Mouse (Mus musculus) limb, embryonic 15.5 days (tissue): Measurements from ENCODE around the gene Ccdc93. TPM values are rescaled to one million over a fixed set of nuclear protein-coding genes. Genes with fewer than 3 reads are reported as not detected.

Experiments used
- ATAC-seq: fragments of 200-750 bp; cut with Nextera tagmentation; 2 replicates; pipeline ENCODE4 v1.8.0; 2017; ENCODE audit warnings: low read depth, moderate TSS enrichment; ENCODE audit not compliant: insufficient number of reproducible peaks, low FRiP score, low TSS enrichment
- H3K27ac ChIP-seq: fragments of 300-500 bp; sonication (generic); 2 replicates; pipeline ENCODE4 v1.5.1; 2015; ENCODE audit warnings: moderate library complexity, mild to moderate bottlenecking, inconsistent platforms
- H3K27me3 ChIP-seq: fragments of 300-500 bp; sonication (generic); 2 replicates; pipeline ENCODE4 v1.6.1; 2015; ENCODE audit warnings: inconsistent platforms
- H3K36me3 ChIP-seq: fragments of 300-500 bp; sonication (generic); 2 replicates; pipeline ENCODE4 v1.6.1; 2015; ENCODE audit warnings: inconsistent platforms
- H3K4me1 ChIP-seq: fragments of 300-500 bp; sonication (generic); 2 replicates; pipeline ENCODE4 v1.6.1; 2015; ENCODE audit warnings: inconsistent platforms
- H3K4me2 ChIP-seq: fragments of 300-500 bp; sonication (generic); 2 replicates; pipeline ENCODE4 v1.6.1; 2015; ENCODE audit warnings: mild to moderate bottlenecking, inconsistent platforms
- H3K4me3 ChIP-seq: fragments of 300-500 bp; sonication (generic); 2 replicates; pipeline ENCODE4 v1.5.1; 2015; ENCODE audit warnings: mild to moderate bottlenecking, inconsistent platforms
- H3K9ac ChIP-seq: fragments of 300-500 bp; sonication (generic); 2 replicates; pipeline ENCODE4 v1.6.1; 2015; ENCODE audit warnings: inconsistent platforms
- H3K9me3 ChIP-seq: fragments of 300-500 bp; sonication (generic); 2 replicates; pipeline ENCODE4 v1.6.1; 2016; ENCODE audit warnings: inconsistent platforms
- WGBS: fragments of 180-500 bp; shearing (Covaris S2); methylation state at CpG from one replicate; pipeline ENCODE4 v1.1.7; 2015; 5-methylcytosine and 5-hydroxymethylcytosine counted together
- polyA plus RNA-seq: library from polyadenylated mRNA; unstranded; fragments of >200 nt; fragmentation: Nextera tagmentation; extraction: Ambion mirVana; gene quantifications from 2 replicates; pipeline ENCODE4 v1.2.1, GENCODE M21; 2015

Ccdc93 gene
- polyA plus RNA-seq, 1 experiment from 2014 or later, result 14.3 TPM

GRCm38 (mm10) chr1:121398986-121399881 is 31.6 kb upstream of the Ccdc93 start:
- no peak for ATAC-seq
- Histone ChIP-seq H3K9ac (no peak overlapping the region), H3K4me1 (peaks cover 38% of the 10 kb centered on the region), H3K4me3 (no peak overlapping the region), H3K27me3 (peaks cover 2% of the 10 kb centered on the region; the same call in 1 of the 2 replicates), H3K27ac (peak overlapping the region; percentile 55; the same call in 1 of the 2 replicates), H3K36me3 (no peaks in the 10 kb centered on the region), H3K9me3 (no peaks in the 10 kb centered on the region), H3K4me2 (no peak overlapping the region)
- WGBS, result 32% methylated on average over 14 of the region's 14 CpGs

- 14% methylated on average over 4 of the region's 4 CpGs for WGBS
Observed at GRCm38 (mm10) chr1:121400243-121400642, 30.6 kb upstream of the Ccdc93 start.

GRCm38 (mm10) chr1:121419084-121419483 is 11.8 kb upstream of the Ccdc93 start:
- no peaks in the 10 kb centered on the region for H3K4me1 ChIP-seq
- H3K27me3 ChIP-seq, result no peaks in the 10 kb centered on the region
- no peaks in the 10 kb centered on the region for H3K9me3 ChIP-seq
- ATAC-seq, result no peak
- no peak overlapping the region for H3K27ac ChIP-seq
- H3K4me3 ChIP-seq, result no peak overlapping the region
- H3K36me3 ChIP-seq, result no peaks in the 10 kb centered on the region
- 38% methylated on average over 4 of the region's 4 CpGs for WGBS
- no peak overlapping the region for H3K4me2 ChIP-seq
- no peak overlapping the region for H3K9ac ChIP-seq

More at GRCm38 (mm10) chr1:121400243-121400642, 30.6 kb upstream of the Ccdc93 start:
- peaks cover 2% of the 10 kb centered on the region; the same call in 1 of the 2 replicates for H3K27me3 ChIP-seq
- no peak overlapping the region for H3K4me3 ChIP-seq
- H3K4me2 ChIP-seq, result no peak overlapping the region
- H3K9me3 ChIP-seq, result no peaks in the 10 kb centered on the region
- H3K27ac ChIP-seq, result no peak overlapping the region
- H3K4me1 ChIP-seq, result peaks cover 29% of the 10 kb centered on the region
- no peaks in the 10 kb centered on the region for H3K36me3 ChIP-seq
- ATAC-seq, result no peak
- no peak overlapping the region for H3K9ac ChIP-seq

GRCm38 (mm10) chr1:121419569-121420265 is 11.1 kb upstream of the Ccdc93 start:
- H3K9me3 ChIP-seq, result no peaks in the 10 kb centered on the region
- no peak for ATAC-seq
- H3K27me3 ChIP-seq, result no peaks in the 10 kb centered on the region
- H3K9ac ChIP-seq, result no peak overlapping the region
- 82% methylated on average over 12 of the region's 12 CpGs for WGBS
- H3K4me3 ChIP-seq, result no peak overlapping the region
- no peak overlapping the region for H3K4me2 ChIP-seq
- no peak overlapping the region for H3K27ac ChIP-seq
- H3K4me1 ChIP-seq, result no peaks in the 10 kb centered on the region
- no peaks in the 10 kb centered on the region for H3K36me3 ChIP-seq

GRCm38 (mm10) chr1:121430183-121430937 is 489 bp upstream of the Ccdc93 start:
- H3K27ac ChIP-seq, result 0 out of 2 replicates have a peak overlapping the region, but pooled peaks have one; percentile 27
- 19% methylated on average over 6 of the region's 6 CpGs for WGBS
- peaks cover 15% of the 10 kb centered on the region for H3K4me1 ChIP-seq
- H3K4me3 ChIP-seq, result peak overlapping the region; percentile 85
- H3K9me3 ChIP-seq, result no peaks in the 10 kb centered on the region
- H3K9ac ChIP-seq, result no peak overlapping the region
- H3K4me2 ChIP-seq, result peak overlapping the region; percentile 93
- H3K27me3 ChIP-seq, result no peaks in the 10 kb centered on the region
- H3K36me3 ChIP-seq, result 0 out of 2 replicates have a peak, but pooled peaks cover 3% of the 10 kb centered on the region
- no peak for ATAC-seq

- Histone ChIP-seq H3K36me3 (peaks cover 25% of the 10 kb centered on the region), H3K9ac (no peak overlapping the region), H3K9me3 (no peaks in the 10 kb centered on the region), H3K4me3 (no peak overlapping the region), H3K27ac (no peak overlapping the region), H3K4me1 (peaks cover 17% of the 10 kb centered on the region), H3K4me2 (no peak overlapping the region), H3K27me3 (no peaks in the 10 kb centered on the region)
- no peak for ATAC-seq
- WGBS, result 85% methylated on average over 7 of the region's 7 CpGs
Observed at GRCm38 (mm10) chr1:121435981-121436380, 5.1 kb downstream of the Ccdc93 start.

GRCm38 (mm10) chr1:121440535-121441381 is 9.9 kb downstream of the Ccdc93 start:
- peaks cover 58% of the 10 kb centered on the region for H3K36me3 ChIP-seq
- H3K4me2 ChIP-seq, result no peak overlapping the region
- 44% methylated on average over 13 of the region's 13 CpGs for WGBS
- ATAC-seq, result peak; percentile 52
- H3K9me3 ChIP-seq, result no peaks in the 10 kb centered on the region
- H3K27ac ChIP-seq, result peak overlapping the region; percentile 19; the same call in 1 of the 2 replicates
- no peak overlapping the region for H3K4me3 ChIP-seq
- no peak overlapping the region for H3K9ac ChIP-seq
- H3K4me1 ChIP-seq, result peaks cover 8% of the 10 kb centered on the region; the same call in 1 of the 2 replicates
- no peaks in the 10 kb centered on the region for H3K27me3 ChIP-seq

- H3K4me2 ChIP-seq, result no peak overlapping the region
- no peak overlapping the region for H3K27ac ChIP-seq
- H3K9ac ChIP-seq, result no peak overlapping the region
- peaks cover 64% of the 10 kb centered on the region for H3K36me3 ChIP-seq
- no peaks in the 10 kb centered on the region for H3K27me3 ChIP-seq
- no peak for ATAC-seq
- peaks cover 8% of the 10 kb centered on the region; the same call in 1 of the 2 replicates for H3K4me1 ChIP-seq
- no peak overlapping the region for H3K4me3 ChIP-seq
- WGBS, result 86% methylated on average over 6 of the region's 6 CpGs
- no peaks in the 10 kb centered on the region for H3K9me3 ChIP-seq
Observed at GRCm38 (mm10) chr1:121444147-121444546, 13.3 kb downstream of the Ccdc93 start.

- Histone ChIP-seq H3K9ac (no peak overlapping the region), H3K36me3 (peaks cover 70% of the 10 kb centered on the region), H3K4me2 (no peak overlapping the region), H3K27me3 (no peaks in the 10 kb centered on the region), H3K27ac (no peak overlapping the region), H3K4me3 (no peak overlapping the region), H3K4me1 (no peaks in the 10 kb centered on the region), H3K9me3 (no peaks in the 10 kb centered on the region)
- WGBS, result 92% methylated on average over 10 of the region's 10 CpGs
- no peak for ATAC-seq
Observed at GRCm38 (mm10) chr1:121447216-121447615, 16.4 kb downstream of the Ccdc93 start.

- Histone ChIP-seq H3K4me2 (no peak overlapping the region), H3K9me3 (no peaks in the 10 kb centered on the region), H3K27me3 (no peaks in the 10 kb centered on the region), H3K4me3 (no peak overlapping the region), H3K4me1 (no peaks in the 10 kb centered on the region; the same call in 1 of the 2 replicates), H3K9ac (no peak overlapping the region), H3K36me3 (peaks cover 61% of the 10 kb centered on the region), H3K27ac (no peak overlapping the region)
- WGBS, result 85% methylated on average over 19 of the region's 19 CpGs
- ATAC-seq, result no peak
Observed at GRCm38 (mm10) chr1:121448166-121448565, 17.3 kb downstream of the Ccdc93 start.

- no peaks in the 10 kb centered on the region; the same call in 1 of the 2 replicates for H3K4me1 ChIP-seq
Observed at GRCm38 (mm10) chr1:121451009-121451408, 20.2 kb downstream of the Ccdc93 start.

More at GRCm38 (mm10) chr1:121451009-121451408, 20.2 kb downstream of the Ccdc93 start:
- Histone ChIP-seq H3K4me3 (no peak overlapping the region), H3K27me3 (no peaks in the 10 kb centered on the region), H3K27ac (no peak overlapping the region; the same call in 1 of the 2 replicates), H3K4me2 (no peak overlapping the region), H3K36me3 (peaks cover 41% of the 10 kb centered on the region), H3K9ac (no peak overlapping the region), H3K9me3 (no peaks in the 10 kb centered on the region)
- no peak for ATAC-seq
- WGBS, result 65% methylated on average over 7 of the region's 7 CpGs
